Mouse (Mus musculus) thymus, postnatal 14 days (tissue): ENCODE measurements around the gene Ankrd33.
"Not testable (repeated sequence)": the region's sequence is repeated elsewhere in the genome, so short reads cannot be mapped to it uniquely, and the experiment has no call there.

Experiments used
- DNase-seq: peaks from one replicate; pipeline ENCODE4 v3.0.0; 2021

The Ankrd33 gene

GRCm38 (mm10) chr15:101088291-101088690 is 27.3 kb upstream of the Ankrd33 start:
- no peak for DNase-seq

GRCm38 (mm10) chr15:101091551-101091950 is 24.0 kb upstream of the Ankrd33 start:
- no peak for DNase-seq

- DNase-seq, result no peak
Measured at GRCm38 (mm10) chr15:101092121-101092828, 23.3 kb upstream of the Ankrd33 start.

GRCm38 (mm10) chr15:101092829-101093648 is 22.5 kb upstream of the Ankrd33 start:
- no peak for DNase-seq

GRCm38 (mm10) chr15:101093988-101094387 is 21.6 kb upstream of the Ankrd33 start:
- no peak for DNase-seq

GRCm38 (mm10) chr15:101094979-101095378 is 20.6 kb upstream of the Ankrd33 start:
- DNase-seq, result no peak

GRCm38 (mm10) chr15:101095392-101095791 is 20.2 kb upstream of the Ankrd33 start:
- no peak for DNase-seq

GRCm38 (mm10) chr15:101097985-101098651 is 17.4 kb upstream of the Ankrd33 start:
- no peak for DNase-seq

GRCm38 (mm10) chr15:101100996-101101395 is 14.6 kb upstream of the Ankrd33 start:
- DNase-seq, result no peak

- DNase-seq, result no peak
Measured at GRCm38 (mm10) chr15:101103605-101104304, 11.8 kb upstream of the Ankrd33 start.

- peak; percentile 74 for DNase-seq
Measured at GRCm38 (mm10) chr15:101105496-101105994, 10.0 kb upstream of the Ankrd33 start.

GRCm38 (mm10) chr15:101106011-101106410 is 9.5 kb upstream of the Ankrd33 start:
- DNase-seq, result no peak

- DNase-seq, result no peak
Measured at GRCm38 (mm10) chr15:101107906-101108671, 7.5 kb upstream of the Ankrd33 start.

- peak; percentile 15 for DNase-seq
Measured at GRCm38 (mm10) chr15:101113176-101113575, 2.4 kb upstream of the Ankrd33 start.

GRCm38 (mm10) chr15:101113778-101114177 is 1.8 kb upstream of the Ankrd33 start:
- DNase-seq, result not testable (repeated sequence)

GRCm38 (mm10) chr15:101118399-101119125 is 3.0 kb downstream of the Ankrd33 start:
- DNase-seq, result no peak

- no peak for DNase-seq
Measured at GRCm38 (mm10) chr15:101121411-101122289, 6.1 kb downstream of the Ankrd33 start.

GRCm38 (mm10) chr15:101122290-101122589 is 6.7 kb downstream of the Ankrd33 start:
- no peak for DNase-seq

GRCm38 (mm10) chr15:101123202-101123601 is 7.6 kb downstream of the Ankrd33 start:
- DNase-seq, result no peak

- DNase-seq, result no peak
Measured at GRCm38 (mm10) chr15:101125561-101125960, 10.0 kb downstream of the Ankrd33 start.
